Mouse (Mus musculus) spleen, adult 2 months (tissue): ENCODE data around the gene Slc35d3.

ENCODE experiments used
- CTCF ChIP-seq: fragments of 200-500 bp; IDR thresholded peaks from 2 replicates; pipeline ENCODE4 v1.5.1; 2011; ENCODE audit warnings: mild to moderate bottlenecking, inconsistent platforms; ENCODE audit not compliant: insufficient read depth, insufficient read length, insufficient replicate concordance; ENCODE audit errors: extremely low read depth
- POLR2A ChIP-seq: fragments of 200-500 bp; IDR thresholded peaks from 2 replicates; pipeline ENCODE4 v1.6.1; 2011; ENCODE audit warnings: low read depth, low read length, inconsistent platforms

DNA sequence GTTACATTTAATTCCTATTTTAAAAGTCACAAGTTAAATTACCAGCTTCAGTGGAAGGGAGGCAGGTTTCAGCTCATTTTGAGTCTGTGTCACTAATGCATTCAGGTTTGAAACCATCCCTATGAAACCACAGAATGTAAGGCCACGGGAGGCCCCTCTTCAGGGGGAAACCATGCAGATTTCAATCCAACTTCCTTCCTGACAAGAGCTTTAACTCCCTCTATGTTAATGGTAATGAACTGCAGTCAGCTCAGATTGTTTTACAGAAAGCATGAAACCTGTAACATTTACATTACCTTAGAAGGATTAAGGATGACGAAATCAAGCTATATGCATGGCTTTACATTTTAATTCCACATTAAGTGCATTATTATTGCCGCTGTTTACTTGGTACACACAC, 40.4 kb upstream of the Slc35d3 start:
- no peak for TF ChIP-seq CTCF
- TF ChIP-seq POLR2A, result no peak
